Mouse (Mus musculus): Measurements from ENCODE around the gene Gm7168. TPM values are rescaled to one million over a fixed set of nuclear protein-coding genes. Genes with fewer than 3 reads are reported as not detected.

The Gm7168 gene
- polyA plus RNA-seq, 1 experiment from 2014 or later, result not detected

Other genes starting within 250 kb of the Gm7168 start
- 131 and 132 TPM in 2 replicates for gene Afdn, start 187.8 kb upstream of the Gm7168 start, polyA plus RNA-seq (2015; fragmentation: Nextera tagmentation; extraction: Ambion mirVana)
- 16.8 TPM in 2 replicates for gene Tcte2, start 186.5 kb upstream of the Gm7168 start, polyA plus RNA-seq (2015; fragmentation: Nextera tagmentation; extraction: Ambion mirVana)
- not detected in 2 replicates for gene Gm7356, start 55.3 kb downstream of the Gm7168 start, polyA plus RNA-seq (2015; fragmentation: Nextera tagmentation; extraction: Ambion mirVana)
- gene Gm7358, start 111.2 kb downstream of the Gm7168 start, polyA plus RNA-seq (2015; fragmentation: Nextera tagmentation; extraction: Ambion mirVana), result not detected in 2 replicates